Mouse (Mus musculus) liver, adult 2 months (tissue): ENCODE data around the gene Pomt1. TPM values are rescaled to one million over a fixed set of nuclear protein-coding genes. Genes with fewer than 3 reads are reported as not detected.

Experiments
- DNase-seq: peaks from one replicate; pipeline ENCODE4 v3.0.0-alpha.2; 2011; ENCODE audit warnings: low read depth, low spot score; ENCODE audit errors: extremely low read depth
- H3K27ac ChIP-seq: fragments of 200-500 bp; replicated peaks from 2 replicates; pipeline ENCODE4 v1.5.1; 2012; ENCODE audit warnings: low read depth, mild to moderate bottlenecking, control low read depth, inconsistent platforms, low read length; ENCODE audit not compliant: insufficient read depth
- H3K27me3 ChIP-seq: fragments of 200-500 bp; 2 replicates; pipeline ENCODE4 v1.6.1; 2012; ENCODE audit warnings: mild to moderate bottlenecking, moderate library complexity, low read length, inconsistent platforms; ENCODE audit not compliant: control insufficient read depth, insufficient read depth
- H3K36me3 ChIP-seq: fragments of 200-500 bp; 2 replicates; pipeline ENCODE4 v1.6.1; 2012; ENCODE audit warnings: low read length, inconsistent platforms; ENCODE audit not compliant: control insufficient read depth, insufficient read depth
- H3K4me1 ChIP-seq: fragments of 200-500 bp; 2 replicates; pipeline ENCODE4 v1.6.1; 2011; ENCODE audit warnings: low read length; ENCODE audit not compliant: control insufficient read depth, insufficient read depth
- H3K4me3 ChIP-seq: fragments of 200-500 bp; 2 replicates; pipeline ENCODE4 v1.5.1; 2011; ENCODE audit warnings: low read depth, mild to moderate bottlenecking, control low read depth, low read length, moderate library complexity; ENCODE audit not compliant: insufficient read depth
- H3K79me2 ChIP-seq: fragments of 200-500 bp; 2 replicates; pipeline ENCODE4 v1.6.1; 2012; ENCODE audit warnings: inconsistent platforms, mild to moderate bottlenecking, low read length, moderate library complexity; ENCODE audit not compliant: control insufficient read depth, insufficient read depth
- H3K9ac ChIP-seq: fragments of 200-500 bp; 2 replicates; pipeline ENCODE4 v1.6.1; 2012; ENCODE audit warnings: low read depth, mild to moderate bottlenecking, control low read depth, inconsistent platforms, low read length
- CTCF ChIP-seq: fragments of 200-500 bp; IDR thresholded peaks from 2 replicates; pipeline ENCODE4 v1.5.1; 2011; ENCODE audit warnings: low read depth, low read length, control low read depth
- POLR2A ChIP-seq: fragments of 200-500 bp; IDR thresholded peaks from 2 replicates; pipeline ENCODE4 v1.6.1; 2011; ENCODE audit warnings: low read length, control low read depth; ENCODE audit not compliant: insufficient read depth; ENCODE audit errors: extremely low read depth
- WGBS: fragments of 180-500 bp; shearing (Covaris S2); methylation state at CpG from one replicate; pipeline ENCODE4 v1.1.7; 2018; 5-methylcytosine and 5-hydroxymethylcytosine counted together
- polyA plus RNA-seq: library from polyadenylated mRNA; depleted of rRNA; stranded (reverse); fragments of >200 nt; gene quantifications from 2 replicates; pipeline ENCODE4 v1.2.3, GENCODE M21; 2012
- total RNA-seq: library from RNA; depleted of rRNA; stranded (reverse); fragments of >200 nt; gene quantifications from 2 replicates; pipeline ENCODE4 v1.2.3, GENCODE M21; 2014

Pomt1 gene
- total and polyA plus RNA-seq, 2 experiments, result 10.9 to 21.5 TPM

DNA sequence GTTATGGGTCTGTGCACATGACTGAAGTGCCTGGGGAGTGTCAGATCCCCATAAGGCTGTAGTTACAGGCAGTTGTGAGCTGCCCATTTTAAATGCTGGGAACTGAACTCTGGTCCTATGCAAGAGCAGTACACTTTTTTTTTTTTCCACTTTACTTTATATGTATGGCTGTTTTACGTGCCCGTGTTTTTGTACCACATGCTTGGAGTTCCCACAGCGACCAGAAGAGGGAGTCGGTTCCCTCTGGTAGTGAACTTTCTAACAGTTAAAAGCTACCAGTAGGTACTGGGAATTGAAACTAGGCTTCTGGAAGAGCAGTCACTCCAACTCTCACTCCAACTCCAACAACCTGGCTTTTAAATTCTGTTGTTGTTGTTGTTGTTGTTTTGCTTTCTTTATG, 24.2 kb downstream of the Pomt1 start:
- Histone ChIP-seq H3K27ac (no peak overlapping the region), H3K9ac (no peak overlapping the region), H3K36me3 (no peaks in the 10 kb centered on the region; the same call in 1 of the 2 replicates), H3K27me3 (no peaks in the 10 kb centered on the region), H3K4me1 (peaks cover 6% of the 10 kb centered on the region; the same call in 1 of the 2 replicates), H3K4me3 (no peak overlapping the region), H3K79me2 (peaks cover 2% of the 10 kb centered on the region; the same call in 1 of the 2 replicates)
- TF ChIP-seq POLR2A (no peak), CTCF (peak; percentile 49)
- 47% methylated on average over 4 of the region's 4 CpGs for WGBS
- peak; percentile 40 for DNase-seq

- peak; percentile 67 for TF ChIP-seq CTCF
- no peak for TF ChIP-seq POLR2A
Observed at GRCm38 (mm10) chr2:32275823-32276222, 39.4 kb downstream of the Pomt1 start.

GRCm38 (mm10) chr2:32282289-32282688, 45.9 kb downstream of the Pomt1 start:
- TF ChIP-seq POLR2A, result no peak
- no peak for TF ChIP-seq CTCF
- peaks cover 35% of the 10 kb centered on the region for H3K36me3 ChIP-seq
- no peak for DNase-seq
- no peaks in the 10 kb centered on the region for H3K27me3 ChIP-seq
- peak overlapping the region; percentile 34; the same call in 1 of the 2 replicates for H3K27ac ChIP-seq
- no peak overlapping the region for H3K4me3 ChIP-seq
- H3K4me1 ChIP-seq, result peaks cover 11% of the 10 kb centered on the region
- 78% methylated on average over 2 of the region's 2 CpGs for WGBS
- H3K79me2 ChIP-seq, result peaks cover 1% of the 10 kb centered on the region; the same call in 1 of the 2 replicates
- no peak overlapping the region for H3K9ac ChIP-seq

More at GRCm38 (mm10) chr2:32275823-32276222, 39.4 kb downstream of the Pomt1 start:
- Histone ChIP-seq H3K9ac (no peak overlapping the region), H3K4me1 (no peaks in the 10 kb centered on the region), H3K4me3 (no peak overlapping the region), H3K79me2 (no peaks in the 10 kb centered on the region), H3K27me3 (no peaks in the 10 kb centered on the region), H3K36me3 (peaks cover 24% of the 10 kb centered on the region), H3K27ac (no peak overlapping the region)
- 30% methylated on average over 3 of the region's 3 CpGs for whole genome bisulfite sequencing
- peak; percentile 54 for DNase-seq

- peaks cover 11% of the 10 kb centered on the region for H3K4me1 ChIP-seq
- peak; percentile 81 for DNase-seq
- peak overlapping the region; percentile 34; the same call in 1 of the 2 replicates for H3K27ac ChIP-seq
- no peak overlapping the region for H3K9ac ChIP-seq
- H3K4me3 ChIP-seq, result no peak overlapping the region
- 24% methylated on average over 1 of the region's 1 CpGs for WGBS
- peaks cover 35% of the 10 kb centered on the region for H3K36me3 ChIP-seq
- H3K79me2 ChIP-seq, result peaks cover 6% of the 10 kb centered on the region; the same call in 1 of the 2 replicates
- no peaks in the 10 kb centered on the region for H3K27me3 ChIP-seq
- TF ChIP-seq CTCF (peak; percentile 91), POLR2A (no peak)
Observed at GRCm38 (mm10) chr2:32282727-32283126, 46.3 kb downstream of the Pomt1 start.

DNA sequence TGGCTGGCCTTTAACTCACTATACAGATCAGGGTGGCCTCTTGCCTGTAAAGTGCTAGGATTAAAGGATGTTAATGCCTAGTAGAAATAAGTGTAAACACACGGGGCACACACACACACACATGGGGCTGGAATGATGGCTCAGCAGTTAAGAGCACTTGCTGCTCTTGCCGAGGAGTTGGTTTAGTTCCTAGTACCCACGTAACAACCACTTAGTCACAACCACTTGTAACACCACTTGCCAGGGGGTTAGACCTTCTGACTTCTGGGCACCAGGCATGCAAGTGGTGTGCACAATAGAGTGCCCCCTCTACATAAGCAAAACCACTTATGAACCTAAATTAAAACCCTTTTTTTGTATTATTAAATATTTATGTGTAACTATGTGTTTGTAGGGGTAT, 47.6 kb downstream of the Pomt1 start:
- no peak overlapping the region for H3K27ac ChIP-seq
- peaks cover 11% of the 10 kb centered on the region for H3K4me1 ChIP-seq
- TF ChIP-seq POLR2A (no peak), CTCF (no peak)
- H3K9ac ChIP-seq, result no peak overlapping the region
- peaks cover 26% of the 10 kb centered on the region for H3K36me3 ChIP-seq
- 79% methylated on average over 3 of the region's 3 CpGs for whole genome bisulfite sequencing
- H3K79me2 ChIP-seq, result peaks cover 11% of the 10 kb centered on the region; the same call in 1 of the 2 replicates
- no peak overlapping the region for H3K4me3 ChIP-seq
- no peak for DNase-seq
- no peaks in the 10 kb centered on the region for H3K27me3 ChIP-seq

DNA sequence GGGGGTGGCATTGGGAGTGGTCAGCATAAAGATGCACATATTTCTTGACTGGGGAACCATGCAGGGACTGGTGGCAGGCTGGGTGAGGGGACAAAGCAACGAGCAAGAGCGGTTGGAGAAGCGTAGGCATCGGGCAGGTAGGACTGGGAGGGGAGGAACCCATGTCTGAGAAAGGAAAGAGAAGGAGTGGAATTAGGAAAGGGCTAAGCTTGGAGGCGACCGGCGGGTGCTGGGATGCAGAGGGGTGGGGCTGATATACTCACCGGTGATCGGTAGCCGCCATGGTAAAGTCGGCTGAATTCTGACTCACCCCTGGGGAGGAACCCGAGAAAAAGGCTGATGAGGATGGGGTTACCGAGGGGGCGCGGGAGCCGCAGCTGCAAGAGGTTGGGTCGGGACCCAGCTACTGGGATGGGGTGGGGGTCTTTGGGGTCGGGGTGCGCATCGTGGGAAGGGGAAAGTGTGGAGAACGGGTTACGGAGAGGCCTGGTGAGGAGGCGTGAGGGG, 51.0 kb downstream of the Pomt1 start, which contains the start of gene Golga2:
Golga2 (plus strand) TSS at position 51 of the 507 bp plus-strand sequence.
- Histone ChIP-seq H3K27ac (peak within 1 kb of the TSS; percentile 91), H3K36me3 (peaks cover 4% of the 10 kb centered on the region; the same call in 1 of the 2 replicates), H3K79me2 (peaks cover 30% of the 10 kb centered on the region; the same call in 1 of the 2 replicates), H3K4me1 (peaks cover 12% of the 10 kb centered on the region), H3K27me3 (no peaks in the 10 kb centered on the region), H3K4me3 (peak within 1 kb of the TSS; percentile 88), H3K9ac (peak within 1 kb of the TSS; percentile 88)
- TF ChIP-seq POLR2A (no peak), CTCF (no peak)
- 0% methylated on average over 23 of the region's 23 CpGs for WGBS
- no peak for DNase-seq
